Mouse (Mus musculus) cortical plate, adult 2 months (tissue): ENCODE data around the gene Csnk1d.

Experiments
- CTCF ChIP-seq: fragments of 200-500 bp; IDR thresholded peaks from 2 replicates; pipeline ENCODE4 v1.5.1; 2011; ENCODE audit warnings: mild to moderate bottlenecking, control low read depth, low read length; ENCODE audit not compliant: insufficient read depth; ENCODE audit errors: extremely low read depth
- POLR2A ChIP-seq: fragments of 200-500 bp; IDR thresholded peaks from 2 replicates; pipeline ENCODE4 v1.6.1; 2011; ENCODE audit warnings: mild to moderate bottlenecking, low read length, control low read depth; ENCODE audit not compliant: insufficient read depth; ENCODE audit errors: extremely low read depth

- TF ChIP-seq CTCF (no peak), POLR2A (no peak)
Observed at GRCm38 (mm10) chr11:120922528-120922927, 68.6 kb downstream of the Csnk1d start.
